Mouse (Mus musculus): ENCODE measurements around the gene Hes6. TPM values are rescaled to one million over a fixed set of nuclear protein-coding genes. Genes with fewer than 3 reads are reported as not detected.

Gene Hes6
- total RNA-seq, 2 experiments from 2014 or later = 21.6 to 23.0 TPM

DNA sequence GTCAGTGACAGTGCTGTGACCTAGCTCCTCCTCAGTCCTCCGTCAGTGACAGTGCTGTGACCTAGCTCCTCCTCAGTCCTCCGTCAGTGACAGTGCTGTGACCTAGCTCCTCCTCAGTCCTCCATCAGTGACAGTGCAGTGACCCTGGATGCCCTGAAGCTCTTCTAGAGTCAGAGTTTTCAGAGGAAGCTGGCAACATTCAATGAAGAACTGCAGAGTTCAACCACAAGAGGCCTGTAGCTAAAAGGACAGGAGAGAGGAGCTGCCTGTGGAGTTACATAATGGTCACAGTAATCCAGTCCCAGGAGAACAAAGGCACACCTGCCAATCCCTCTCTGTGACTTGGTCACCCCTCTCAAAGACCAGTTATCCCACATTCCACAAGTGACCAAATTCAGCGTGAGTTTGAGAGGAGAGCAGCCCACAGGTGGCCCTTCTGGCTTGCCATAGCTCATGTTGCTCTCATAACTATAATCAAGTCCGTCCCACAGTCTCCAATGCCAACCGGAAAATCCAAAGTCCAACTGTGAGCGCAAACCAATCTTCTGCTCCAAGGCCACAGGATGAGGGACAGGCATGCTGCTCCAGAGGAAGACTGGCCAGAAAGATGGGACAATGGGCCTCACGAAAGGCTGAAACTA is 28.6 kb upstream of the Hes6 start:
- no peak for DNase-seq

DNA sequence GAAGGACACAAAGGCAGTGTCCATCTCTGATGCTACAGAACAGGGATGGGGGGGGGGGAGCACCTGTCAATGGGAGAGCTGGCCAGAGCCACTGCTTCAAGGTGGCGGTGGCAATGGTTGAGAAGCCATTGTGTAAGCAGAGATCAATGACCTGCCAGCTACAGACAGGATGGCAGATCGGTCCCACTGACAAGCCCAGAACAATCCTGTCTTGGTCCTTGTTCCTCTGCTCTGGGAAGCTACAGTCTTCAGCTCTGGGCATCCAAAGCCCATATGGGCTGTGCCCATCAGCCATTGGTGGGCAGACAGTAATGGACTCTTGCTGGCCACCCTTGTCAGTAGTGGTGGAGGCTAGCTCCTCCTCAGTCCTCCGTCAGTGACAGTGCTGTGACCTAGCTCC is 28.0 kb upstream of the Hes6 start:
- DNase-seq = no peak

DNA sequence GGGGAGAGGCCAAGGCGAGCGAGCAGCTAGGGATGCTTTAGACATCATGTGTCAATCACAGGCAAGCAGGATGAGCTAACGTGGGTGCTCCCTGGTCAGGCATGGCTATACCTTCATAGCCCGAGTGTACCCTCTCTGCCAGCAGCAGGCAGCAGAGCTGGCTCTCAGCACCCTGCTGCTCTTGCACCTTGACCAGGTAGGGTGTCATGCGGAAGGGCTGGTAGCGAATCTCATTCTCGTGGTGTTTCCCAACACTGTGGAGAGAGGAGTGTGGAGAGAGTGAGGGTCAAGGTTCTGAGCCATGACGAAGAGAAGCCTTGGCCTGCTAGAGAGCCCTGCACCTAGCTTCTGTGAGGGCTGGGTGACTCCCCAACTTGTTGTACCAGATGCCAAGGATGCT is 25.9 kb upstream of the Hes6 start:
- DNase-seq = no peak

DNA sequence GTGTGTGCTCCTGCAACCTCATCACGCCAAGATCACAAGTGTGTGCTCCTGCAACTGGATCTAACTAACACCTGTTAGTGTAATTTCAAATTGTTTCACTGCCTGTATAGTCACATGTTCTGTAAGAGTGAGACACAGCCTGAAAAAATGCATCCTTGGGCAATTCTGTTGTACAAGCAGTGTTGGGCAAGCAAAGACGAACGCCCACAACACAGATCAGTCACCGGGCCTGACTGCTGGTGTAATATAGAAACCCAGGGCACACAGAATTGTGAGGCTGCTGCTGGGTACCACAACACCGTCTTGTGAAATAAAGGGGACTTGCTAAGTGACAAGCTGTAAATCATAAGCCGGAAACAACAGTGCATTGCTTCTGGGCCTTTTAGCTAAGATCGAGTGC is 23.7 kb upstream of the Hes6 start:
- no peak for DNase-seq

DNA sequence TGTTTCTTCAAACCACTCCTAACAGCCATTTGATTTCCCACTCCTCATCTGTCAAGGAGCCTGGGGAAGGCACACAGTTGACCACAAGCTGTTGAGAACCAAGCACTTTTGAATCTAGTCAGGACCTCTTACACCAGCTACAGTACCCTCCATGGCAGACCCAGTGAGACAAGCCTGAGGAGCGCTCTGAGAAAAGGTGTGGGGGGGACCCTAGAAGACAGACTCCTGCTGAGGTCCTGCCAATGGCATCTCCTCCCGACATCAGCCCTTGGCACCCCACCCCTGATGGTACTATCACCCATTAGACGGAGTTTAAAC is 23.2 kb upstream of the Hes6 start:
- DNase-seq = no peak

DNA sequence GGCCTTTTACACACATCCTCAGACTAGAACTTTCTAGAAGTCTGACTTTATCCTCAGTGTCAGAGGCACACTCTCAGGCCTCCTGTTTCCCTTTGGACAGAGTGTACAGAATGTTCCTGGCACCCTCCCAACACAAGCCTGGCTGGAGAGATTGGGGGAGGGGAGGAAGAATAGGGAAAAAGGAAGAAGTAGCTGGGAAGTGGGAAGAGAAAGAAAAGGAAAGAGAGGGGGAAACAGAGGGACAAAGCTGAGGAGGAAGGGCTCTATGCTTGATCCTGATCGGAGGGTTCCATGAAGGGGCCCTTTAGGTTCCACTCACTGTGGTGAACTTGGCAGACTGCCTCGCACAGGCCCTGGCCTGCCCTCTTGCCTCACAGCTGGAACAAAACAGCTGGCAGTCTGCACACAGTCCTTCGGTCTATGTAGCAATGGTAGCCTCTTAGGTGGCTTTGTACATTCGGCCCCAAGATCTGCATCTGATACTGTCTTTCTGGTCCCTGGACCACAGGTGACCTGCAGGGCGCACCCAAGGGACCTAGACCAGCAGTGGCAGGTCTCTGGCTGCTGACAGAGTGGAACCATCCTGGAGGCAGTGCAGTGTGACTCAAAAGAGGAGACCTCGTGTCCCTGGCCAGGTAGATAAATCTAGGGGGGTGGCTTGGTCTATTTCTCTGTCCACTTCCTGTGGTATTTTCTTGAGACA is 22.7 kb upstream of the Hes6 start:
- peak; percentile 95 for DNase-seq

DNA sequence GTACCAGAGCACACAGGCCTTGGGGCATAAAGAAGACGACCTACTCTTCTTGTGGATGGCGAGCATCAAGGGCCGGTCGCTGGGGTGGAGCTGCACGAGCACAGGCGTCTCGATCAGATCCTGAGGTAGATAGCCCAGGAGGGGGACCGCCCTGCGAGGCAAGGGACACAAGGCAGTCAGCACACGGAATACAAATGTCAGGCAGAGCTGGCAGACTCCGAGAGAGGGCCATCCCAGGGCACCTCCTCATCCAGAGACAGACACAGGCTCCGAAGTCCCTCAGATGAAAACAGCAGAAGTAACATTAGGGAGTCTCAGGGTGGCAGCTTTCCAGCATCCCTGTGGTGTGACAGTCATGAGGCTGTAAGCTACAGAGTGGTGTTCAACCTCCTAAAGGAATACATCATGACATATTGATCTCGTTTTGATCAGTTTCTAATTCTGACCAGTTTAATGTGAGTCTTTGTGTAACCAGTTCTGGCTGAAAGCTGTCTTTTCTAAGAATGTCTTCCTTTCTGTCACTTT is 21.8 kb upstream of the Hes6 start:
- DNase-seq = peak in 1 of 2 experiments; percentile 56

DNA sequence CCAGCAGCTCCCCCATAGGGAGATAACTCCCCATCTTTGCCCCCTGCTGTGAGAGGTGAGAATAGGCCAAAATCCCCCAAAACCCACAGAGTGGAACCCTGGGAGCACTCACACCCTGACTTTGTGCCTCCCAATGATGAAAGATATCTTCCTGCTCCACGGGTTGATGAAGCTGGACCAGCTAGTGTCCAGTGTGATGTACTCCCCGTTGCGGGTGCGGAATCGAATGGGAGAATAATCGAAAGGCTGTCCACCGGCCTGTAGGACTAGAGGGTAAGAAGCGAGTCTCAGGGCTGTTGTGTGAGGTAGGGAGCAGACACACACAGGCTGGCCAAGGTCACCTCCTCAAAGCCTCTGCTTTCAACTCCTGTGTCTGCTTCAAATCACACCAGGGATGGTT is 21.1 kb upstream of the Hes6 start:
- no peak for DNase-seq

DNA sequence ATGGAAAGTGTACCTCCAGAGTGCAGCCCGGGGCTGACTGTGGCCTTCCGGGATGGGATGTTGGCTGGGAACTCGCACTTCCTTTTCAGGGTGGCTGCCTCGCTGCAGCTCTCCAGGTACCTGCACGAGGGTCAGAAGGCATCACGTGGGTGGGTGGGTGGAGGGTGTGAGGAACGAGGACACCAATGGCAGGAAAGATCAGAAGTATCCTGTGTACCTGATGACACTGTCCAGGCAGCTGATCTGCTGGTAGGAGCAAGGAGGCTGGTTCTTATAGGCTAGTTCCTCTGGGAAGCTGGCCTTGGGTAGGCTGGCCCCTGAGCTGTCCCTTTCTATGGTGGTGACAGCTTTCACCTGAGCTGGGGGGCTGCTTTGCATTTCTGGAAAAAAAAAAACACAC is 16.9 kb upstream of the Hes6 start:
- DNase-seq = no peak

DNA sequence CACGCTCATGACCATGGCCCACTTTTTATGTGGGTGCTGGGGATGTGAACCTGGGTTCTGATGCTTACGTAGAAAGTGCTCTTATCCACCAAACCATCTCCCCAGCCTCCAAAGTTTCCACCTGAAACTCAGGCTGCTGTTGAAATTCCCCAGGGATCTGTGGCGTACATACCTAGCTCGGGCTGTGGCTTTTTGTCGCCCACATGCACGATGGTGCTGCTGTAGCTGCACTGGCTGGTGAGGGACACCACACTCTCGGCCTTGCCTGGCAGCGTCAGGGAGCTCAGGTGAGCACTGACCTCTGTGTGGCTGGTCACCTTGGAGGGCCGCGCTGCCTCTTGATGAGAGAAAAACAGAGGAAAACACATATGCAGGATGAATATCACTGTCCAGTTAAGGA is 15.4 kb upstream of the Hes6 start:
- DNase-seq = no peak

DNA sequence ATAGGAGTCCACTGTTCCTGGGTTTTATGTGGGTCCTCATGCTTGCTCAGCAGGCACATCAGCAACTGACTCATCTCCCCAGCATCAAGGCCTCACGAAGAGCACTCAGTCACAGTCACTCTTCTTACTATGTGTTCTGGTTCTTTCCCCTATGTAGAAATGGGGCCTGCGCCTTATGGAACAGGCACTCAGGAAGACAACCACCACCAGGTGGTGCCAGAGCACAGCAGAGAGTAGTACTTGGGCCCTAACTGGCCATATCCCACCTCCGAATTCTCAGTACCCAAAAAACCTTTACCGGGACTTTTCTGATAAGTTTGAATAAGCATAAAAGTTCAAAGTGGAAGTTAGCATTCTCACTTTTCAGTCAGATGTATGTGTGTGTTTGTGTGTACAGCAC is 14.8 kb upstream of the Hes6 start:
- DNase-seq = peak; percentile 82 to 95

DNA sequence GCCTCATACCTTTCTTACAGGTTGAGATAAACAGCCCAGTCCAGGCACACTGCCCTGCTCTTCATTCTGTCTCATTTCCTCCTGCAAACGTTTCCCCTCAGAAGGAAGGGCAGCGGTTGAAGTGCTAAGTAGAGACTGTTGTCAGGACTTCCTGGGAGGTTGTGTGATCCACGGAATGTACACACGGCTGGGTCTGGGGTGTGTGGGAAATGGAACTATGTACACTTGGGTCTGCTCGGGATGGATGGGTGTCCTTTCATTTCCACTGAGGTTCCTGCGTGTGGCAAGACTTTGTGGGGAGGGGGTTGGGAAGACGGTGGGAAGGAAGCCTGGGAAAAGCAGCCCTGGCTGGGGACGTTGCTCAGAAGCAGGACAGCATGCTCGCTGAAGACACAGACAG is 12.6 kb upstream of the Hes6 start:
- DNase-seq = no peak

DNA sequence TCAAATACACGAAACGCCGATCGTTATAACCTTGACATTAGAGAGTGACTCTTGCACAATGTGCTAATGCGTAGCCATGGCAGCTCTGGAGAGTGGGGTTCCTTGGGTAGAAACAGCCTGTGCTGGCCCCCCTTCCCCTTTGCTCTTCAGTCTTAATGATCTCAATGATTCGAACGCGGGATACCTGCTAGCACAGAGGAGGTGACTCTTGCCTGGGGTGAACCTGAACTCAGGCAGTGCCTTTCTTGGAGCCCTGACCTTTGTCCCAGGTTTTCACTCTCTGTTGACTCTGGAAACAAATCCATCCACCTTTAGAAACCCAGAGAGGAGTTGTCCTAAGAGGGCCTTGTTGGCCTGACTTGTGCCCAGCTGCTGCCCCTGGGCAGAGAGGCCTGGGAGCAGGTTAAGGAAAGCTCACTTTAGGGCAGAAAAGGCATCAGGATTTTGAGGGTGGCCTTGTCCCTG is 6.8 kb upstream of the Hes6 start:
- no peak for DNase-seq

DNA sequence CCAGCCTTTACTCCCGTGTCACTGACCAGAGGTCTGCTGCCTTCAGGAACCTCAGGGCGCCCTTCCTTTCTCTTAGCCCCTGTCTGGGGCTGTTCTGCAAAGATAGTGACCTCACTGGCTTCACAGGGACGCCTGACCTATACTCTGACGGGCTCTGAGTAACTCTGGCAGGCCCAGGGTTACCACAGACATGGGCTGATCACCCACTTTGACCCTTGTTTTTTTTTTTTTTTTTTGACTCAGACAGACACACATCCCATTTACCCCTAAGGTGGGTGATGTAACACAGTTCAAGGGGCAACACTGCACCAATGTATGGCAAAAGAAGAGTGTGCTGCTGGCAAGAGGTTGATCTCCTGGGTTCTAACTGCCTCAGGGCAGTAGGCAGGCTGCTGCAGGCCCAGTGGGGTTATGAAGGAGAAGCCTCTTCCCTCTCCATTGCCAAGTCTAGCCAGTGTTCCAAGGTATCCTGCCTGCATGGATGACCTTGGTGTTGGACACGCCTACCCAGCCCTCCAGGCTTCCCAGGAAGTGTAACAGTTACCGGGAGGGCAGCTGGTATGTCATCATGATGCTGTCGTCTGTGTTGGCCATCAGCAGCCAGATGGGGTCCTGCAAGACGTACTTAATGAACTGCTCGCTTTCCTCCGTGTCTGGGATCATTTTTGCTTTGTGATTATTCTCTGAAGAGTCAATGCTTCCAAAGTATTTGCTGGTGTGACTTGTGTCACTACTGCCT is 6.2 kb upstream of the Hes6 start:
- no peak for DNase-seq

DNA sequence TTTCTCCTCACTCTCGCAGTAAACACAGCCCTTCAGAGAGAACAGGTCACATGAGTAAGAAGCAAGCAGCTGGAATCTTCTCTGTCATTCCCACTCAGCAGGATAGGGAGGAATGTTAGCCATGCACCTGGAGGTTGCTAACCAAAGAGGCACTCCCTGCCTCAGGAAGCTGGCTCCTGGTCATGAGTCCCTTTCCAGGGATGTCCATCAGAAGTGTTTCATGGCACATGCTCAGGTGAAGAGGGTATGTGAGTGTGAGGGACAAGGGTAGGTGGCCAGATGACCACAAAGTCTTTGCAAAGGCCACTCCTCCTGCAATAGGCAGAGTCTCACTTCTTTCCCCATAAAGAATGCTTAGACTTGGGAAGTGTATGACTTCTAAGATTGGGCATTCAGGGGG is 4.2 kb upstream of the Hes6 start:
- DNase-seq = no peak

DNA sequence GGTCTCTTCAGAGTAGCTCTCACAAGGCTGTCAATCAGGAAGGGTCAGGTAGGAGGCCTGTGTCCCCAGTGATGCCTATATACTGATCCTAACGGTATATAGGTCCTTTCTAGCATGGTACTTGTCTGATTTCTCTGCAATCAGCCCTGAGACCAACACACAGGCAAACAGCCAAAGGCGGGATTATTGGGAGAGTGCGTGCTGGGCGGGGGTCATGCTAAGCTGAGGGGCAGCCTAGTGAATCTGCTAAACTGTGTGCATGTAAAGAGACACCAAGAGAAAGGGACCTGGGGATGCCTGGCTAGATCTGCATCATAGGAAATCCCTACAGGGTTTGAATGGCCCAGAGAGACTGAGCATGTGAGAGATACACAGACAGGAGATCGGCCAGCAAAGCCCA is 1.5 kb upstream of the Hes6 start:
- DNase-seq = no peak

DNA sequence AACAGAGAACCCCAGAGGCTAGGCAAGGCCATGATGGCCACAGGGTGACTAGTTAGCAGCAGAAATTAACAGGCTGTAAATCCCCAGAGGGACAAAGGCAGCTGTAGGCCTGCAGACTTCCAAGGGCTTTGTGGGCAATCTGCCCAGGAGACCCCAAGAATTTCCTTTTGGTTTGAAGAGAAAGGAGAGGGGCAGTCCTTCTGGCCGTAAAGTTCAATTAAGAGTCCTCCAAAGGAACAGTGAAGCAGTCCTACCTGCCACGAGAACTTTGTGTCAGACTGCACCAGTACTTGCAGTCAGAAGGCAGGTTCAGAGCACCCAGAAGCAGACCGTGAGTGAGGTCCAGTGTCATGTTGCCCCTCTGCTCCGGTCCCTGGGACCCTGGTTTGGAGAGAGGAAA is 1.1 kb upstream of the Hes6 start:
- DNase-seq = no peak

DNA sequence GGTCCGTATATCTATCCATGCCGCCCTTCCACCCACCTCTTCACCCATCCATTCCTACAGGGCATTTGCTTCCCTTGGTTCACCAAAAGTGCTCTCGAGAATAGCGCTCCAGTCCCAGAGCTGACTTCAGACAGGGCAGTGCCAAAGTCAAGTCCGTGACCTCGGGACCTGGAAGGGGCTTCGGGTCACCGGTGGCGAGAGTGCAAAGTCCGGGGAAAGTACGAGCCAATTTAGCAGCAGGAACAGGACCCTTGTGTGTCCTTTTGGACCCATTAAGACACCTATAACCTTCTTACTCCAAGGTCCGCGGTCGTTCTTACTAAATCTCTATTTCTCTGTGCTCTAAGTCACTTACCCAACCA is 321 bp downstream of the Hes6 start:
- no peak for DNase-seq

DNA sequence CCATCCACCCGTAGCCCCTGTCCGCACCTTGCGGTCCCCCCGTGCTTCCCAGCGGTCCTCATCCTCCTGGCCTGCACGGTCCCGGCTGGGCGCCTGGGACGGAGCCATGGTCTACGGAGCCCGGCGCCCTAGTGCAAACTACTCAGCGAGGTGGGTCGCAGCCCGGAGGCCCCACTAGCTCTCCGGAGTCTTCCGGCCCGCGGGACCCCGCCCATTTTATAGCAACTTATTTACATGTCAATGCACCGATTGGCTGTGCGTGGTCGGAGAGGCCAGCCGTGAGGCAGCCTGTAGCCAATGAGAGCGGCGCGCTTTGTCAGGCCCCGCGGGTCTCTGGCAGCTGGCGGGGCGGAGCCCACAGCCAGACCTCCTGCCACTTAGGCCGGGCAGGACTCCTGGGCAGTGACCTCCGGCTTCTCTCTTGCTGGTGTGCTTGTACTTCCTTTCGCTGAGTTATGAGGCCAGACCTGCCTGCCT is 770 bp downstream of the Hes6 start:
- peak; percentile 92 to 98 for DNase-seq

DNA sequence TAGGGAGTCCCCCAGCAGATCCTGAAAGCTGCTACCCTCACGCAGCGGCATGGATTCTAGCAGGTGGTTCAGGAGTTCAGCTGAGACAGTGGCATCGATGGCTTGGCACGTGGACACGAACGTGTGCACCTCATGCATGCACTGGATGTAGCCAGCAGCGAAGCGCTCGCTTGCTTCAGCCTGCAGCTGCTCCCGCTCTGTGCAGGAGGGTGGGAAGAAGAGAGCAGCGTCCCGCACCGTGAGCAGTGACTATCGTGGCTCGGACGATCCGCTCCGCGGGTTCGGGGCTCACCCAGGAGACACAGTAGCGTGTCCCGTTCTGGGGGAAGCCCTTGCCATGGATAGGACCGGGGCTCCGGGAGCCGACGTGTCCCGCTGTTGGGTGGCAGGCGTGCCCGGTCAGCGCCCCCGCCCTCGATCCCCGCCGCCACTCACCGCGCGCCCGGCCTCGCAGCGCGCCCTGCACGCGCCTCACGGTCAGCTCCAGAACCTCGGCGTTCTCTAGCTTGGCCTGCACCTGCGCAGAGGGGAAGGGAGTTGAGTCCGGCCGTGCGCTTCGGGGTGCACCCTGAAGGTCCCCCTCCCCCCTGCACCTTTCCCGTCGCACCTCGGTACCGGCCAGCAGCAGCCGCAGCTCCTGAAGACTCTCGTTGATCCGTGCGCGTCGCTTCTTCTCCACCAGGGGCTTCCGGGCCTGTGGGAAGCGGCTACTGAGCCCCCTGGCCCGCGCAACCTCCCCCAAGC is 1.4 kb downstream of the Hes6 start:
- DNase-seq = no peak

DNA sequence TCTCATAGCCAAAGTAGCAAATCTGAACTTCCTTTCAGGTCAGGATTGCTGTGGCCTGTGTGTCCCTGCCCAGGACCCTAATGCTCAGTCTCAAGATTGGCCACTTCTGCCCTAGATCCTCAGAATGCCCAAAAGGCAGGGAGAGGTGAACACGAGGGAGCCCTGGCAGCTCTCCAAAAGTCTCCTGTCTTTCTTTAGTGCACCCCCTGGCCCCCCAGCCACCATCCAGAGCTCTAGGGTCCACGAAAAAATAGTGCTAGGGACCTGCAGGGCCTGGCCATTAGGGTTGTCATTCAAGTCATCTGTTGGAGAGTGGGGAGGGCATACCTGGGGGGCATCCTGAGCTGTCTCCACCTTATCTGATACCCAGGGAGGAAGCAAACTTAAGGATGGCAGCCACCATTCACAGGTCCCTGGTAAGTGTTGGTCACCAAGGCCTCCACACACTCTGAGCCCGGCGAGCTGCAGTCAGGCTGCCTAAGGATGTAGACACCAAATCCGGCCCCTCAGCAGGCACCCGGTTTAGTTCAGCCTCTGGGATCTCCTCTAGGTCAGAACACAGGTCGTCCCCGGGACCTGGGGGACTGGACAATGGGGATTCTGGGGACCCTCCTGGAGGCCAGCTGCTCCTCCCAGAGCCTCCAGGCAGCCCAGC is 2.1 kb downstream of the Hes6 start:
- DNase-seq = no peak

DNA sequence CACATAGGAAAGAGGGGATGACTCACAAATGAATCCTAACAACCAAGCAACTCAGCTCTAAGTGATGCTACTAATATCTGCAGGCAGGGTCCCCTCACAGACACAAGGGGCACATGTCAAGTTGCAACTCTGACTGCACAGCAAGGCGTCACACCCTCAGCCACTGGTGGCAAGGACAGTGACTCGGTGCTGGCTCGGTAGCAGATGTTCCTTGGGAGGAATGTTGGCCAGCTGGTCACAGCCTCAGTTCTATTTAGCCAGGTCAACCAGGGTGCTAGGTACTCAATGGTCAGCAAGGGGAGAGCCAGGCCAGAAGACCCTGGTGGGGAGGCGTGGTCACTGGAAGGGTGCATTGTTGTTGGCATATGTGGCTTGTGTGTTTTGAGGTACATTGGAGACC is 6.0 kb downstream of the Hes6 start:
- no peak for DNase-seq

Measured in heart, adult 18-20 months (tissue).